Mouse (Mus musculus) ovary, postnatal 10 days (tissue): ENCODE measurements around the gene Ing4.
A peak's percentile ranks its signal among the peaks of the same experiment; 100 is the strongest.

Experiments
- DNase-seq: peaks from one replicate; pipeline ENCODE4 v3.0.0; 2022; ENCODE audit warnings: low spot score

Ing4 gene

GRCm38 (mm10) chr6:125092372-125092771 is 52.8 kb downstream of the Ing4 start:
- DNase-seq = no peak

DNA sequence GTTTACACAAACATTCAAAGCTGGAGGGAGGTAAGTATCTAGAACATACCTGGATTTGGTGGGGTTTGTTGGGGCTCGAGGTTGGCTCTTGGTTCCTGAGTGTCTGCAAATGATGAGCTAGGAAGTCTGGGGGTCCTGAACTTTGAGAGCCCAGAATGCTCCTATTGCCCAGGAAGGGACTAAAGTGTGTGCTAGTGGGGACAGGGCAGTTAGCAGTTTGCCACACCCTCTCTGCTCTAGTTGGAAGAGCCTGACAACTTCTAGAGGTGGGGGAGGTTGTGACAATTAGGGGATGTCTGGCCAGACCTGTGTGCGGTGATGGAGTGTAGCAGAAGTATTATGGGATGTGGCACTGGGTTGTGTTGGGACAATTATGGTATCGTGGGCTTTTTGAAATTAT is 55.3 kb downstream of the Ing4 start:
- no peak for DNase-seq

- DNase-seq = peak; percentile 81
These were observed 56.1 kb downstream of the Ing4 start, which contains the start of gene Chd4 for GRCm38 (mm10) chr6:125095391-125096278. Gene Chd4 (plus strand): TSS chr6:125095981.

DNA sequence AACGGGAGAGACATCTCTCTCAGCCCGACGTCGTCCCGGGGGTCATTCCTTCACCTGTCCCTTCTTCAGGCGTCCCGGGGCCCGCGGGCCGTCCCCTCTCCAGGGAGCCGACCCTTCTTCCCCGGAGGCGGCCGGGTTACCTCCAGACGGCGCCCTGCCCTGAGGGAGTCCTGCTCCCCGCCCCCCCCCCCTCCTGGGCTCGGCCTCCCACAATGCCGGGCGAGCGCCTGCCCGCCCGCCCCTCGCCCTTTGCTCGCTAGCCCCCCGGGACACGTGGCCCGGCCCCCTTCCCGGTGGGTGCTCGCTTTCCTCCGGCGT is 56.7 kb downstream of the Ing4 start:
- DNase-seq = no peak

DNA sequence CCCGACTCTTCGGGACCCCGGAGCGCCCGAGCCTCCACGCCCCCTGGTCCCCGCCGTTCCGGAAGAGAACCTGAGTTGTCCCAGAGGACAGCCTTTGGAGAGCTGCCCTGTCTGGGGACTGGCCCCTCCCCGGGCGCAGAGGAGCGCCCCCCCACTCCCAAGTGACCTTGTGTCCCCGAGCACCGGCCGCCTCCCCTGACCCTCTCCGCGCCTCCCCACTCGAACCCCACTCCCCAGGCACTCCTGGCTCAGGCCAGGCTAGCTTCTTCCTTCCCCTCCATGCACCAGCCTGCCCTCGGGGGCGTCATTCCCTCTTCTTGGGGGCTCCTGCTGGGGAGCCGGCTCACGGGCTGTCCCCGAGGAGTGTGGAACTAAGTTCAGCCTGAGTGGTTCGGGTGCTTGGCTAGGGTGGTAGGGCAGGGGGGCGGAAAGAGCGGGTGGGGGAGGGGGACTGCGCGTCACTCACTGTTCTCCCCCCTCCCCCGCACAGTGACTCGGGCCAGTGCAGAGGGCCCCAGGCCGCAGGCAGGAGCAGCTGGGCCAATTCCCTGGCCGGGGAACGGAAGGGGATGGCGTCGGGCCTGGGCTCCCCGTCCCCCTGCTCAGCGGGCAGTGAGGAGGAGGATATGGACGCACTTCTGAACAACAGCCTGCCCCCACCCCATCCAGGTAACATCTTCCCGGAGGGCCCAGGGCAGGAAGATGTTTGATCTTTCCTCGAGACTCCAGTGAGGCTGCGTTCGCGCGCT is 57.2 kb downstream of the Ing4 start:
- DNase-seq = peak; percentile 35

DNA sequence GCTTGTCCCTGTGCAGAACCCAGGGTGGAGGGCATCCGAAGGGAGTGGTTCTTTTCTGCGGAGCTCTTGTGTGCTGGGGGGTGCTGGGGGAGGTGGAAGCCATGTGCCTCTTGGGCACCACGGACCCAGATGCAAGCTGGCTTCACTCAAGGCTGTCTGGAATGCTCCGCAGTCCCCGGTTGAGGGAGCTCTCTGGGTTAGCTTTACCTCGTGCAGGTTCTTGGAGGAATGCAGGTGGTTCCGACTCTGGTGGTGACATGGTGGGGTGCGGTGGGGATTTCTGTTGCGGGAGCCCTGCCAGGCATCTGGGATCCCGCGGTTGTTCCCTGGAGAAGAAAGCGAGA is 57.8 kb downstream of the Ing4 start:
- no peak for DNase-seq

DNA sequence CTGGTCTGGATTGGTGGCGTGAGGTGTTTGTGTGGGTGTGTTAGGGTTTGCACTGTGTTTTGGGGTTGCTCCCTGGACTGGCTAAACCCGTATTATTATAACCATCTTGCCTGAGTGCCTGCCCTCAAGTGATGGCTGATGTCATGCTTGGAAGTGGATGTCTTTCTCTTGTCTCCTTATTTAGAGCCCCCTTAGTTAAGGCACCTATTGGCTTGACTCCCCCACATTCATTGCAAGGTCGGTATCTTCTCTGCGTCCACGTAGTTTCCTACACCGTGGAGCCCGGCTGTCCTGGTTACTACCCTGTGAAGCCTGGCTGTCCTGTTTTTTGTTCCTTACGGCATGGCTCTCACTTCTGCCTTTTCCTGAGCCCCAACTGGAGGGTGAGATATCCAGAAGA is 58.4 kb downstream of the Ing4 start:
- no peak for DNase-seq

DNA sequence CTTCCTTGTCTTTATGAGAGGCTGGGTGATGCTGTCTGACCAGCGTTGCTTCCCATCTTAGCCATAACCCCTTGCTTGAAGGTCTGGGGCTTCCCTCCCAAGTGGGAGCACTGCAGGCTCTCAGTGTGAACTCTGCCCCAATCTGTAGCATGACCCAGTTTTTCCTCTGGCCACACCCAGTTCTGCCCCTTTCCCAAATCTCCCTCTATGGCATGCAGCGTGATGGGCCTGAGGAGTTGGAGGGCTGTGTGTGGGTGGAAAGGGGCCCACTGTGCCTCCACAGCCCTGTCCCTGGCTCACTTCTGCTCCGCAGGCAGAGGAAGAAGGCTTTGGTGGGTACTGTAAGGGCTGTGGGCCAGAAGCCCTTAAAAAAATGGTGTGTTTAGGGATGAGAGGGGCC is 59.0 kb downstream of the Ing4 start:
- DNase-seq = no peak
